Mouse (Mus musculus): ENCODE measurements around the gene Tdpoz5. TPM values are rescaled to one million over a fixed set of nuclear protein-coding genes. Genes with fewer than 3 reads are reported as not detected.
"Not testable (repeated sequence)": the region's sequence is repeated elsewhere in the genome, so short reads cannot be mapped to it uniquely, and the experiment has no call there.

The Tdpoz5 gene
- not detected for total RNA-seq (2021)
- long read RNA-seq, experiment 1, result 0 reads
- long read RNA-seq, experiment 2, result 0 reads

GRCm38 (mm10) chr3:93961214-93961613, at the start of gene Tdpoz5:
Gene Tdpoz5, minus strand, starts transcription at chr3:93961314.
- not testable (repeated sequence) for H3K27ac ChIP-seq; H3K4me3 ChIP-seq; DNase-seq (ENCODE audit: low spot score in 2 of 2)

DNA sequence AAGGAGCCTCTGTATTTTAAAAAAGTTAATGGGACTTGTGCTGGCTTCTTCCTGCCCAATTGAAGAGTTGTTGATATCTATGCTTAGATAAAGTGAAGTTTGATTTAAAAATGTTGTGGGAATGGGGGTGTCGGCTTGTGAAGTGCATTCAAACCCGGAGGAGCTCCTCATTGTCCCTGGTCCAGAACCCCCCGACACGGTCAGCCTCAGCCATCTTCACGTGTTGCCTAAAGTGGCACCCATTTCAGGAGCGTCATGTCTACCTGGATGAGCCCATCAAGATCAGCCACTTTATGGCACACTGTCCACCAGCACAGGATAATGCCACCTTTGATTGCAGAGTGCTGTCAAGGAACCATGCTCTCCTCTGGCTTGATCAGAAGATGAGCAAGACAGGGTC, 7.8 kb upstream of the Tdpoz5 start:
- H3K27ac ChIP-seq; H3K4me3 ChIP-seq; DNase-seq (ENCODE audit: low spot score in 2 of 2): not testable (repeated sequence)

GRCm38 (mm10) chr3:93943443-93943842, 17.7 kb downstream of the Tdpoz5 start, which contains the start of gene Gm9117:
Gene Gm9117, minus strand, starts transcription at chr3:93943543.
- not testable (repeated sequence) for H3K27ac ChIP-seq; DNase-seq (ENCODE audit: low spot score in 2 of 2); H3K4me3 ChIP-seq

GRCm38 (mm10) chr3:93938386-93938785, 22.7 kb downstream of the Tdpoz5 start:
- not testable (repeated sequence) for H3K27ac ChIP-seq; DNase-seq (ENCODE audit: low spot score in 2 of 2); H3K4me3 ChIP-seq

Other genes with a start within 250 kb of the Tdpoz5 start
- not detected for gene Gm5773, start 188.3 kb downstream of the Tdpoz5 start, total RNA-seq (2021)
- gene Tdpoz4, start 164.9 kb downstream of the Tdpoz5 start, total RNA-seq (2021), result not detected
- gene Tdpoz3, start 135.3 kb downstream of the Tdpoz5 start, total RNA-seq (2021), result not detected
- gene Gm9117, start 17.8 kb downstream of the Tdpoz5 start, total RNA-seq (2021), result not detected
- gene Gm9125, start 93.6 kb upstream of the Tdpoz5 start, total RNA-seq (2021), result not detected
- not detected for gene Gm10697, start 111.3 kb upstream of the Tdpoz5 start, total RNA-seq (2021)
- not detected for gene Gm10696, start 216.9 kb upstream of the Tdpoz5 start, total RNA-seq (2021)
- not detected for gene Gm5286, start 235.4 kb upstream of the Tdpoz5 start, total RNA-seq (2021)